Mouse (Mus musculus) hindbrain, embryonic 16.5 days (tissue): Measurements from ENCODE around the gene 4930544D05Rik. TPM values are rescaled to one million over a fixed set of nuclear protein-coding genes. Genes with fewer than 3 reads are reported as not detected.

Experiments
- ATAC-seq: fragments of 200-750 bp; cut with Nextera tagmentation; 2 replicates; pipeline ENCODE4 v1.8.0; 2017; ENCODE audit warnings: moderate TSS enrichment, moderate library complexity
- H3K27ac ChIP-seq: fragments of 300-500 bp; sonication (generic); 2 replicates; pipeline ENCODE4 v1.5.1; 2014; ENCODE audit warnings: low read depth, mild to moderate bottlenecking, control low read depth, low read length, moderate library complexity
- H3K27me3 ChIP-seq: fragments of 300-500 bp; sonication (generic); replicated peaks from 2 replicates; pipeline ENCODE4 v1.6.1; 2014; ENCODE audit warnings: low read length; ENCODE audit not compliant: control insufficient read depth, insufficient read depth
- H3K36me3 ChIP-seq: fragments of 300-500 bp; sonication (generic); 2 replicates; pipeline ENCODE4 v1.6.1; 2014; ENCODE audit warnings: mild to moderate bottlenecking, low read length, moderate library complexity, mixed read lengths; ENCODE audit not compliant: control insufficient read depth, insufficient read depth
- H3K4me1 ChIP-seq: fragments of 300-500 bp; sonication (generic); 2 replicates; pipeline ENCODE4 v1.6.1; 2014; ENCODE audit warnings: low read depth, low read length; ENCODE audit not compliant: control insufficient read depth, insufficient read depth
- H3K4me2 ChIP-seq: fragments of 300-500 bp; sonication (generic); 2 replicates; pipeline ENCODE4 v1.6.1; 2014; ENCODE audit warnings: mild to moderate bottlenecking, low read length, control low read depth, moderate library complexity
- H3K4me3 ChIP-seq: fragments of 300-500 bp; sonication (generic); 2 replicates; pipeline ENCODE4 v1.5.1; 2014; ENCODE audit warnings: mild to moderate bottlenecking, low read length, control low read depth, moderate library complexity
- H3K9ac ChIP-seq: fragments of 300-500 bp; sonication (generic); 2 replicates; pipeline ENCODE4 v1.6.1; 2014; ENCODE audit warnings: low read depth, mild to moderate bottlenecking, control low read depth, low read length, moderate library complexity
- H3K9me3 ChIP-seq: fragments of 300-500 bp; sonication (generic); 2 replicates; pipeline ENCODE4 v1.6.1; 2014; ENCODE audit warnings: mild to moderate bottlenecking, low read length, moderate library complexity; ENCODE audit not compliant: control insufficient read depth
- WGBS: fragments of 180-500 bp; shearing (Covaris S2); extraction: QIAGEN DNeasy Blood & Tissue Kit; methylation state at CpG from one replicate; pipeline ENCODE4 v1.1.7; 2014; 5-methylcytosine and 5-hydroxymethylcytosine counted together
- polyA plus RNA-seq: library from polyadenylated mRNA; unstranded; fragments of >200 nt; fragmentation: Nextera tagmentation; extraction: Ambion mirVana; gene quantifications from 2 replicates; pipeline ENCODE4 v1.2.1, GENCODE M21; 2015

Gene 4930544D05Rik
- polyA plus RNA-seq, 1 experiment from 2014 or later, result not detected

GRCm38 (mm10) chr11:70664741-70665140 is 49.1 kb downstream of the 4930544D05Rik start:
- Histone ChIP-seq H3K9ac (no peak overlapping the region), H3K9me3 (no peaks in the 10 kb centered on the region), H3K27me3 (no peaks in the 10 kb centered on the region), H3K27ac (no peak overlapping the region), H3K4me3 (no peak overlapping the region), H3K4me1 (peaks cover 7% of the 10 kb centered on the region), H3K4me2 (no peak overlapping the region), H3K36me3 (peaks cover 18% of the 10 kb centered on the region)
- 93% methylated on average over 9 of the region's 9 CpGs for WGBS
- no peak for ATAC-seq

Other genes starting within 250 kb of the 4930544D05Rik start
- gene Pelp1, start 205.8 kb upstream of the 4930544D05Rik start, polyA plus RNA-seq, result 31.7 and 37.0 TPM in 2 replicates
- 54.9 and 55.6 TPM in 2 replicates for gene Arrb2, start 183.2 kb upstream of the 4930544D05Rik start, polyA plus RNA-seq
- 42.9 and 46.3 TPM in 2 replicates for gene Med11, start 163.9 kb upstream of the 4930544D05Rik start, polyA plus RNA-seq
- 0.86 and 1.3 TPM in 2 replicates for gene Zmynd15, start 156.4 kb upstream of the 4930544D05Rik start, polyA plus RNA-seq
- 6.0 and 7.3 TPM in 2 replicates for gene Cxcl16, start 155.9 kb upstream of the 4930544D05Rik start, polyA plus RNA-seq
- gene Tm4sf5, start 110.6 kb upstream of the 4930544D05Rik start, polyA plus RNA-seq, result 3.8 and 5.5 TPM in 2 replicates
- 0.34 TPM in 1 of 2 replicates, not detected in the other for gene Vmo1, start 101.2 kb upstream of the 4930544D05Rik start, polyA plus RNA-seq
- gene Gltpd2, start 96.7 kb upstream of the 4930544D05Rik start, polyA plus RNA-seq, result 0.39 and 0.40 TPM in 2 replicates
- 775 and 820 TPM in 2 replicates for gene Psmb6, start 90.5 kb upstream of the 4930544D05Rik start, polyA plus RNA-seq
- not detected in 2 replicates for gene Gm40193, start 82.9 kb upstream of the 4930544D05Rik start, polyA plus RNA-seq
- gene Pld2, start 75.8 kb upstream of the 4930544D05Rik start, polyA plus RNA-seq, result 20.6 and 21.4 TPM in 2 replicates
- gene Mink1, start 53.0 kb upstream of the 4930544D05Rik start, polyA plus RNA-seq, result 14.4 and 19.1 TPM in 2 replicates
- not detected in 2 replicates for gene Chrne, start 3.4 kb downstream of the 4930544D05Rik start, polyA plus RNA-seq
- gene Gp1ba, start 23.3 kb downstream of the 4930544D05Rik start, polyA plus RNA-seq, result 0.19 and 0.29 TPM in 2 replicates
- gene Rnf167, start 31.4 kb downstream of the 4930544D05Rik start, polyA plus RNA-seq, result 105 and 110 TPM in 2 replicates
- 185 and 191 TPM in 2 replicates for gene Slc25a11, start 31.6 kb downstream of the 4930544D05Rik start, polyA plus RNA-seq
- 638 and 764 TPM in 2 replicates for gene Pfn1, start 38.8 kb downstream of the 4930544D05Rik start, polyA plus RNA-seq
- gene Eno3, start 41.4 kb downstream of the 4930544D05Rik start, polyA plus RNA-seq, result 6.0 and 16.3 TPM in 2 replicates
- 151 and 161 TPM in 2 replicates for gene Spag7, start 53.6 kb downstream of the 4930544D05Rik start, polyA plus RNA-seq
- gene Camta2, start 72.3 kb downstream of the 4930544D05Rik start, polyA plus RNA-seq, result 26.3 and 31.5 TPM in 2 replicates
- gene Inca1, start 84.3 kb downstream of the 4930544D05Rik start, polyA plus RNA-seq, result 1.2 and 1.4 TPM in 2 replicates
- 1.3 and 1.6 TPM in 2 replicates for gene Kif1c, start 84.7 kb downstream of the 4930544D05Rik start, polyA plus RNA-seq
- gene Zfp3, start 148.4 kb downstream of the 4930544D05Rik start, polyA plus RNA-seq, result 16.4 and 17.1 TPM in 2 replicates
- 0.19 TPM in 1 of 2 replicates, not detected in the other for gene Scimp, start 196.7 kb downstream of the 4930544D05Rik start, polyA plus RNA-seq
- 77.1 and 88.1 TPM in 2 replicates for gene Rabep1, start 228.9 kb downstream of the 4930544D05Rik start, polyA plus RNA-seq